Mouse (Mus musculus): Measurements from ENCODE around the gene Stam.

Stam gene

GRCm38 (mm10) chr2:14126387-14126786 is 52.5 kb downstream of the Stam start:
- no peak for DNase-seq (ENCODE audit: low read depth, low spot score)

- DNase-seq (ENCODE audit: low read depth, low spot score): no peak
Measured at GRCm38 (mm10) chr2:14127629-14128028, 53.7 kb downstream of the Stam start.

GRCm38 (mm10) chr2:14130641-14131339 is 56.9 kb downstream of the Stam start:
- DNase-seq (ENCODE audit: low read depth, low spot score): no peak

- peak; percentile 28 for DNase-seq (ENCODE audit: low read depth, low spot score)
Measured at GRCm38 (mm10) chr2:14132468-14133326, 58.8 kb downstream of the Stam start.

- no peak for DNase-seq (ENCODE audit: low read depth, low spot score)
Measured at GRCm38 (mm10) chr2:14136906-14137305, 63.0 kb downstream of the Stam start.

- DNase-seq (ENCODE audit: low read depth, low spot score): no peak
Measured at GRCm38 (mm10) chr2:14139590-14139989, 65.7 kb downstream of the Stam start.

GRCm38 (mm10) chr2:14140044-14140443 is 66.1 kb downstream of the Stam start:
- no peak for DNase-seq (ENCODE audit: low read depth, low spot score)

GRCm38 (mm10) chr2:14145311-14145710 is 71.4 kb downstream of the Stam start:
- no peak for DNase-seq (ENCODE audit: low read depth, low spot score)

GRCm38 (mm10) chr2:14146913-14147312 is 73.0 kb downstream of the Stam start:
- no peak for DNase-seq (ENCODE audit: low read depth, low spot score)

GRCm38 (mm10) chr2:14150829-14151228 is 76.9 kb downstream of the Stam start:
- DNase-seq (ENCODE audit: low read depth, low spot score): no peak

GRCm38 (mm10) chr2:14151854-14152253 is 78.0 kb downstream of the Stam start:
- no peak for DNase-seq (ENCODE audit: low read depth, low spot score)

GRCm38 (mm10) chr2:14159047-14159446 is 85.1 kb downstream of the Stam start:
- DNase-seq (ENCODE audit: low read depth, low spot score): no peak

- DNase-seq (ENCODE audit: low read depth, low spot score): no peak
Measured at GRCm38 (mm10) chr2:14159756-14160155, 85.9 kb downstream of the Stam start.

- no peak for DNase-seq (ENCODE audit: low read depth, low spot score)
Measured at GRCm38 (mm10) chr2:14164459-14165030, 90.6 kb downstream of the Stam start.

GRCm38 (mm10) chr2:14165066-14165465 is 91.2 kb downstream of the Stam start:
- DNase-seq (ENCODE audit: low read depth, low spot score): no peak

GRCm38 (mm10) chr2:14165618-14166344 is 91.9 kb downstream of the Stam start:
- DNase-seq (ENCODE audit: low read depth, low spot score): no peak

GRCm38 (mm10) chr2:14167721-14168120 is 93.8 kb downstream of the Stam start:
- DNase-seq (ENCODE audit: low read depth, low spot score): no peak

GRCm38 (mm10) chr2:14174334-14174733 is 100.4 kb downstream of the Stam start, which contains the start of gene Tmem236:
Gene Tmem236, plus strand, starts transcription at chr2:14174523.
- DNase-seq (ENCODE audit: low read depth, low spot score): no peak

- DNase-seq (ENCODE audit: low read depth, low spot score): no peak
Measured at GRCm38 (mm10) chr2:14176460-14177193, 102.7 kb downstream of the Stam start.

GRCm38 (mm10) chr2:14184375-14184774 is 110.5 kb downstream of the Stam start:
- DNase-seq (ENCODE audit: low read depth, low spot score): no peak

GRCm38 (mm10) chr2:14190684-14191083 is 116.8 kb downstream of the Stam start:
- DNase-seq (ENCODE audit: low read depth, low spot score): no peak
